Mouse (Mus musculus) kidney, adult 2 months (tissue): ENCODE results near the gene Etv3. TPM values are rescaled to one million over a fixed set of nuclear protein-coding genes. Genes with fewer than 3 reads are reported as not detected.
A peak's percentile ranks its signal among the peaks of the same experiment; 100 is the strongest.

Source experiments
- DNase-seq: peaks from one replicate; pipeline ENCODE4 v3.0.0; 2021
- H3K27ac ChIP-seq: fragments of 200-500 bp; 2 replicates; pipeline ENCODE4 v1.5.1; 2012; ENCODE audit warnings: low read depth, low read length, control low read depth, inconsistent platforms; ENCODE audit not compliant: insufficient read depth
- H3K27me3 ChIP-seq: fragments of 200-500 bp; replicated peaks from 2 replicates; pipeline ENCODE4 v1.6.1; 2012; ENCODE audit warnings: mild to moderate bottlenecking, moderate library complexity, low read length, inconsistent platforms; ENCODE audit not compliant: control insufficient read depth, insufficient read depth
- H3K36me3 ChIP-seq: fragments of 200-500 bp; 2 replicates; pipeline ENCODE4 v1.6.1; 2012; ENCODE audit warnings: mild to moderate bottlenecking, moderate library complexity, low read length, inconsistent platforms; ENCODE audit not compliant: control insufficient read depth, insufficient read depth
- H3K4me1 ChIP-seq: fragments of 200-500 bp; 2 replicates; pipeline ENCODE4 v1.6.1; 2011; ENCODE audit warnings: low read length; ENCODE audit not compliant: control insufficient read depth, insufficient read depth
- H3K4me3 ChIP-seq: fragments of 200-500 bp; 2 replicates; pipeline ENCODE4 v1.5.1; 2011; ENCODE audit warnings: mild to moderate bottlenecking, low read depth, low read length, control low read depth; ENCODE audit not compliant: insufficient read depth
- CTCF ChIP-seq: fragments of 200-500 bp; conservative IDR thresholded peaks from 2 replicates; pipeline ENCODE4 v1.5.1; 2011; ENCODE audit warnings: low read depth, mild to moderate bottlenecking, control low read depth, low read length, moderate library complexity, mixed read lengths; ENCODE audit not compliant: insufficient read depth, insufficient read length
- POLR2A ChIP-seq: fragments of 200-500 bp; IDR thresholded peaks from one replicate; pipeline ENCODE4 v1.6.1; 2011; ENCODE audit warnings: low read depth, low read length, control low read depth
- WGBS: fragments of 180-500 bp; shearing (Covaris S2); methylation state at CpG from one replicate; pipeline ENCODE4 v1.1.7; 2018; 5-methylcytosine and 5-hydroxymethylcytosine counted together
- polyA plus RNA-seq: library from polyadenylated mRNA; depleted of rRNA; stranded (reverse); fragments of >200 nt; gene quantifications from 2 replicates; pipeline ENCODE4 v1.2.3, GENCODE M21; 2012

Etv3 gene
- polyA plus RNA-seq, 1 experiment = 9.1 TPM

GRCm38 (mm10) chr3:87560156-87560555 lies 34.9 kb downstream of the Etv3 start:
- 46% methylated on average over 3 of the region's 3 CpGs for WGBS
- Histone ChIP-seq H3K36me3 (no peaks in the 10 kb centered on the region), H3K4me3 (no peak overlapping the region), H3K27me3 (no peaks in the 10 kb centered on the region), H3K27ac (no peak overlapping the region), H3K4me1 (no peaks in the 10 kb centered on the region)
- DNase-seq = peak; percentile 21
- TF ChIP-seq POLR2A (no peak), CTCF (peak; percentile 40)

- DNase-seq = no peak
- no peak overlapping the region for H3K27ac ChIP-seq
- no peaks in the 10 kb centered on the region for H3K36me3 ChIP-seq
- no peaks in the 10 kb centered on the region for H3K4me1 ChIP-seq
- H3K4me3 ChIP-seq = no peak overlapping the region
- no peaks in the 10 kb centered on the region for H3K27me3 ChIP-seq
- 76% methylated on average over 8 of the region's 8 CpGs for WGBS
- TF ChIP-seq POLR2A (no peak), CTCF (no peak)
These were observed 36.2 kb downstream of the Etv3 start for GRCm38 (mm10) chr3:87561434-87561833.

GRCm38 (mm10) chr3:87562370-87562769 lies 37.2 kb downstream of the Etv3 start:
- no peak overlapping the region for H3K4me3 ChIP-seq
- WGBS = 2% methylated on average over 6 of the region's 6 CpGs
- H3K27me3 ChIP-seq = no peaks in the 10 kb centered on the region
- TF ChIP-seq CTCF = peak; percentile 98
- no peak for TF ChIP-seq POLR2A
- peak; percentile 88 for DNase-seq
- H3K36me3 ChIP-seq = no peaks in the 10 kb centered on the region
- no peaks in the 10 kb centered on the region for H3K4me1 ChIP-seq
- no peak overlapping the region for H3K27ac ChIP-seq

- Histone ChIP-seq H3K36me3 (no peaks in the 10 kb centered on the region), H3K4me3 (no peak overlapping the region), H3K27ac (no peak overlapping the region), H3K4me1 (no peaks in the 10 kb centered on the region), H3K27me3 (no peaks in the 10 kb centered on the region)
- TF ChIP-seq POLR2A (no peak), CTCF (no peak)
- DNase-seq = no peak
- whole genome bisulfite sequencing = 84% methylated on average over 5 of the region's 5 CpGs
These were observed 38.3 kb downstream of the Etv3 start for GRCm38 (mm10) chr3:87563466-87563865.

GRCm38 (mm10) chr3:87565623-87566022 lies 40.4 kb downstream of the Etv3 start:
- no peak overlapping the region for H3K4me3 ChIP-seq
- no peaks in the 10 kb centered on the region for H3K36me3 ChIP-seq
- DNase-seq = no peak
- WGBS = 82% methylated on average over 6 of the region's 6 CpGs
- no peak overlapping the region for H3K27ac ChIP-seq
- no peaks in the 10 kb centered on the region for H3K27me3 ChIP-seq
- H3K4me1 ChIP-seq = no peaks in the 10 kb centered on the region
- TF ChIP-seq POLR2A (no peak), CTCF (no peak)

- Histone ChIP-seq H3K4me1 (no peaks in the 10 kb centered on the region), H3K27me3 (no peaks in the 10 kb centered on the region), H3K36me3 (no peaks in the 10 kb centered on the region), H3K27ac (no peak overlapping the region), H3K4me3 (no peak overlapping the region)
- no peak for TF ChIP-seq POLR2A
- TF ChIP-seq CTCF = 0 out of 2 replicates have a peak, but pooled peaks have one; percentile 5
- 13% methylated on average over 4 of the region's 4 CpGs for WGBS
- peak; percentile 83 for DNase-seq
These were observed 40.9 kb downstream of the Etv3 start for GRCm38 (mm10) chr3:87566066-87566465.

- TF ChIP-seq CTCF (no peak), POLR2A (no peak)
- WGBS = 89% methylated on average over 14 of the region's 14 CpGs
- H3K4me1 ChIP-seq = no peaks in the 10 kb centered on the region
- no peak for DNase-seq
- no peaks in the 10 kb centered on the region for H3K27me3 ChIP-seq
- no peak overlapping the region for H3K4me3 ChIP-seq
- no peaks in the 10 kb centered on the region for H3K36me3 ChIP-seq
- H3K27ac ChIP-seq = no peak overlapping the region
These were observed 42.3 kb downstream of the Etv3 start for GRCm38 (mm10) chr3:87567497-87567896.

- no peak for TF ChIP-seq CTCF
- no peak for TF ChIP-seq POLR2A
- no peaks in the 10 kb centered on the region for H3K27me3 ChIP-seq
- no peak overlapping the region for H3K27ac ChIP-seq
- H3K36me3 ChIP-seq = no peaks in the 10 kb centered on the region
- DNase-seq = no peak
- WGBS = 93% methylated on average over 5 of the region's 5 CpGs
- no peak overlapping the region for H3K4me3 ChIP-seq
- H3K4me1 ChIP-seq = no peaks in the 10 kb centered on the region
These were observed 43.5 kb downstream of the Etv3 start for GRCm38 (mm10) chr3:87568681-87569080.
